ENCODE assay signal across 9 mouse cellular contexts in genomic region chr9:69990346-69990745, GRCm38 (mm10). TPM values are rescaled to one million over a fixed set of nuclear protein-coding genes. Genes with fewer than 3 reads are reported as not detected.
DNase-seq lines count a peak whose midpoint lies in the region; ATAC-seq and TF ChIP-seq lines count a peak whose summit lies in the region.
"Had no signal": no experiment of that assay in that cellular context is flagged by ENCODE, and none has a peak within 500 bp of the region (broad histone marks: within the 10 kb centered on the region; RNA-seq: fewer than 3 reads in every experiment).

No protein-coding gene starts in this region.

- H3K4me2 ChIP-seq in forebrain, embryonic 11.5 days (ENCODE audit: low read depth, low read length, severe bottlenecking), result peak overlapping the region; percentile 67
- H3K4me2 ChIP-seq in liver, embryonic 13.5 days, result peak overlapping the region; percentile 74

- DNase-seq in forebrain, embryonic 11.5 days (ENCODE audit: low spot score), result no peak
- no peak for DNase-seq in liver, embryonic 13.5 days
- no peak for DNase-seq in right cerebral cortex, postnatal 10 days (ENCODE audit: low spot score in 2 of 2)
- no peak for DNase-seq in layer of hippocampus, postnatal 14 days (ENCODE audit: low spot score in 2 of 2)

- no peaks in the 10 kb centered on the region for H3K9me3 ChIP-seq in erythroblast, embryonic 14.5 days (ENCODE audit: control insufficient read depth, low read length)
- H3K9me3 ChIP-seq in forebrain, embryonic 11.5 days (ENCODE audit: control insufficient read depth, low read length), result no peaks in the 10 kb centered on the region
- no peaks in the 10 kb centered on the region for H3K9me3 ChIP-seq in liver, embryonic 13.5 days (replicated peaks)

- peaks cover 3% of the 10 kb centered on the region for H3K27me3 ChIP-seq in erythroblast, embryonic 14.5 days (ENCODE audit: control insufficient read depth)
- H3K27me3 ChIP-seq in C2C12 (ENCODE audit: control insufficient read depth, insufficient read depth, insufficient read length), result no peaks in the 10 kb centered on the region
- no peaks in the 10 kb centered on the region for H3K27me3 ChIP-seq in forebrain, embryonic 11.5 days (ENCODE audit: control insufficient read depth, insufficient read depth, low read length)
- no peaks in the 10 kb centered on the region for H3K27me3 ChIP-seq in liver, embryonic 13.5 days

- H3K4me1 ChIP-seq in erythroblast, embryonic 14.5 days (ENCODE audit: control insufficient read depth), result peaks cover 44% of the 10 kb centered on the region
- H3K4me1 ChIP-seq in forebrain, embryonic 11.5 days (replicated peaks; ENCODE audit: control insufficient read depth, insufficient read depth, low read length), result peaks cover 5% of the 10 kb centered on the region; the same call in 1 of the 2 replicates
- H3K4me1 ChIP-seq in liver, embryonic 13.5 days (replicated peaks), result peaks cover 53% of the 10 kb centered on the region

- H3K27ac ChIP-seq in forebrain, embryonic 11.5 days (ENCODE audit: low read depth, low read length), result no peak overlapping the region
- no peak overlapping the region for H3K27ac ChIP-seq in liver, embryonic 13.5 days

- H3ac ChIP-seq in C2C12 (ENCODE audit: control insufficient read depth, insufficient read length, low read depth), result no peak overlapping the region

- 19% methylated on average over 5 of the region's 5 CpGs for WGBS in forebrain, embryonic 11.5 days
- 14% methylated on average over 5 of the region's 5 CpGs for WGBS in liver, embryonic 13.5 days (ENCODE audit: insufficient replicate concordance)

- peaks cover 60% of the 10 kb centered on the region for H3K79me2 ChIP-seq in C2C12 (ENCODE audit: control insufficient read depth, insufficient read depth)

- ATAC-seq in erythroblast, adult 5-6 weeks (replicated peaks; ENCODE audit: low FRiP score, poor library complexity, severe bottlenecking), result no peak
- no peak for ATAC-seq in forebrain, embryonic 11.5 days (replicated peaks; ENCODE audit: low FRiP score)
- ATAC-seq in liver, embryonic 13.5 days (ENCODE audit: low read depth), result no peak
- ATAC-seq in granulocyte monocyte progenitor cell, adult 5-6 weeks (replicated peaks; ENCODE audit: poor library complexity, severe bottlenecking), result no peak

- peaks cover 36% of the 10 kb centered on the region for H3K36me3 ChIP-seq in erythroblast, embryonic 14.5 days (ENCODE audit: control insufficient read depth)
- H3K36me3 ChIP-seq in C2C12 (ENCODE audit: control insufficient read depth, insufficient read depth), result peaks cover 15% of the 10 kb centered on the region
- no peaks in the 10 kb centered on the region for H3K36me3 ChIP-seq in forebrain, embryonic 11.5 days (ENCODE audit: control insufficient read depth, insufficient read depth, low read length)
- H3K36me3 ChIP-seq in liver, embryonic 13.5 days, result peaks cover 8% of the 10 kb centered on the region

- peak overlapping the region; percentile 20; the same call in 1 of the 2 replicates for H3K9ac ChIP-seq in forebrain, embryonic 11.5 days (ENCODE audit: low read length)
- H3K9ac ChIP-seq in liver, embryonic 13.5 days, result peak overlapping the region; percentile 98

- peaks cover 51% of the 10 kb centered on the region for H3K79me3 ChIP-seq in C2C12 (ENCODE audit: low read depth)

- TF ChIP-seq CTCF in C2C12 (IDR thresholded peaks at IDR 0.05; ENCODE audit: control insufficient read depth, insufficient read depth, insufficient read length), result no peak

- peak overlapping the region; percentile 100 for H3K4me3 ChIP-seq in erythroblast, embryonic 14.5 days (replicated peaks)
- peak overlapping the region; percentile 81 for H3K4me3 ChIP-seq in C2C12 (ENCODE audit: insufficient read depth, poor library complexity, severe bottlenecking)
- H3K4me3 ChIP-seq in forebrain, embryonic 11.5 days (ENCODE audit: low read depth, low read length), result peak overlapping the region; percentile 99
- peak overlapping the region; percentile 100 for H3K4me3 ChIP-seq in liver, embryonic 13.5 days (replicated peaks)

TF ChIP-seq in C2C12, 6 proteins besides CTCF, POLR2A, EP300 and RAD21:
- no peak for TF ChIP-seq MYOD1 (IDR thresholded peaks at IDR 0.05; ENCODE audit: control insufficient read depth, insufficient read length, low read depth)
- no peak for TF ChIP-seq MYOG (IDR thresholded peaks at IDR 0.05; ENCODE audit: control insufficient read depth, extremely low read depth, insufficient read length)
- TF ChIP-seq FOSL1 (IDR thresholded peaks at IDR 0.05; ENCODE audit: insufficient read depth, low read length, poor library complexity, severe bottlenecking), result no peak
- TF ChIP-seq CEBPB (IDR thresholded peaks at IDR 0.05; ENCODE audit: low read depth), result no peak
- TF ChIP-seq MAX (IDR thresholded peaks at IDR 0.05), result no peak
- no peak for TF ChIP-seq USF1 (IDR thresholded peaks at IDR 0.05; ENCODE audit: low read depth)
TF ChIP-seq in C2C12: peak in this region for 0.

RNA-seq across cellular contexts. Expression of gene Bnip2, which starts 1.1 kb away (rescaled TPM):
- 1.8 and 2.1 TPM in 2 replicates for polyA plus RNA-seq in erythroblast, embryonic 14.5 days (2012)
- total RNA-seq in erythroblast, adult 5-6 weeks (2015; ENCODE audit: low replicate concordance), result 28.0 and 34.2 TPM in 2 replicates
- total RNA-seq in erythroblast, adult 5-6 weeks (2017; ENCODE audit: low replicate concordance), result 35.2 and 43.2 TPM in 2 replicates
- 104 TPM for polyA plus RNA-seq in C2C12 (2012; fragmentation: generic; extraction: Trizol)
- 110 and 120 TPM in 2 replicates for polyA plus RNA-seq in forebrain, embryonic 11.5 days (2014; fragmentation: Nextera tagmentation; extraction: Ambion mirVana)
- 51.4 and 55.3 TPM in 2 replicates for polyA plus RNA-seq in liver, embryonic 13.5 days (2015; fragmentation: Nextera tagmentation; extraction: Ambion mirVana)
- total RNA-seq in granulocyte monocyte progenitor cell, adult 5-6 weeks (2014; fragmentation: Nextera tagmentation), result 92.4 and 110 TPM in 2 replicates
- 108 and 140 TPM in 2 replicates for total RNA-seq in granulocyte monocyte progenitor cell, adult 5-6 weeks (2017)
- total RNA-seq in layer of hippocampus, postnatal 14 days (2021), result 10 to 100 TPM; 31.9 to 43.6 TPM

RNA-seq across cellular contexts. Expression of gene Gtf2a2, which starts 22.0 kb away (rescaled TPM):
- 6.1 and 9.2 TPM in 2 replicates for polyA plus RNA-seq in erythroblast, embryonic 14.5 days (2012)
- 13.8 and 41.4 TPM in 2 replicates for total RNA-seq in erythroblast, adult 5-6 weeks (2015; ENCODE audit: low replicate concordance)
- 28.5 and 58.0 TPM in 2 replicates for total RNA-seq in erythroblast, adult 5-6 weeks (2017; ENCODE audit: low replicate concordance)
- polyA plus RNA-seq in C2C12 (2012; fragmentation: generic; extraction: Trizol), result 86.5 TPM
- polyA plus RNA-seq in forebrain, embryonic 11.5 days (2014; fragmentation: Nextera tagmentation; extraction: Ambion mirVana), result 211 and 223 TPM in 2 replicates
- 159 and 169 TPM in 2 replicates for polyA plus RNA-seq in liver, embryonic 13.5 days (2015; fragmentation: Nextera tagmentation; extraction: Ambion mirVana)
- 92.2 and 108 TPM in 2 replicates for total RNA-seq in granulocyte monocyte progenitor cell, adult 5-6 weeks (2014; fragmentation: Nextera tagmentation)
- 102 and 108 TPM in 2 replicates for total RNA-seq in granulocyte monocyte progenitor cell, adult 5-6 weeks (2017)
- total RNA-seq in layer of hippocampus, postnatal 14 days (2021), result 10 to 100 TPM; 63.3 to 65.0 TPM

RNA-seq across cellular contexts. Expression of gene Gcnt3, which starts 47.5 kb away (rescaled TPM):
- not detected in 2 replicates for polyA plus RNA-seq in erythroblast, embryonic 14.5 days (2012)
- total RNA-seq in erythroblast, adult 5-6 weeks (2015; ENCODE audit: low replicate concordance), result not detected in 2 replicates
- total RNA-seq in erythroblast, adult 5-6 weeks (2017; ENCODE audit: low replicate concordance), result not detected in 2 replicates
- polyA plus RNA-seq in C2C12 (2012; fragmentation: generic; extraction: Trizol), result 0.11 TPM
- not detected in 2 replicates for polyA plus RNA-seq in forebrain, embryonic 11.5 days (2014; fragmentation: Nextera tagmentation; extraction: Ambion mirVana)
- polyA plus RNA-seq in liver, embryonic 13.5 days (2015; fragmentation: Nextera tagmentation; extraction: Ambion mirVana), result 0.09 TPM in 1 of 2 replicates, not detected in the other
- not detected in 2 replicates for total RNA-seq in granulocyte monocyte progenitor cell, adult 5-6 weeks (2014; fragmentation: Nextera tagmentation)
- not detected in 2 replicates for total RNA-seq in granulocyte monocyte progenitor cell, adult 5-6 weeks (2017)
- total RNA-seq in layer of hippocampus, postnatal 14 days (2021), result not detected
- polyA plus RNA-seq: spleen, adult 2 months had no signal

Comparison
In these comparisons a context has a peak if more than half of its experiments do, and no peak if none do; other contexts are left out.
1. RNA of gene Bnip2, which starts 1.1 kb away (polyA plus RNA-seq): 110 to 120 TPM in forebrain, embryonic 11.5 days, 104 TPM in C2C12 (single experiment) and 51.4 to 55.3 TPM in liver, embryonic 13.5 days; 1.8 to 2.1 TPM in erythroblast, embryonic 14.5 days; every median in the first group is over 10 times any median in the second.
2. Peak in every context shown above with its lines, with median percentiles within 50 percentile points of each other: H3K4me3 ChIP-seq.